Mouse (Mus musculus) macrophage (primary cell): ENCODE data around the gene Slc43a2. TPM values are rescaled to one million over a fixed set of nuclear protein-coding genes. Genes with fewer than 3 reads are reported as not detected.
A peak's percentile ranks its signal among the peaks of the same experiment; 100 is the strongest.

Experiments used
- H3K27ac ChIP-seq: fragments of 350-480 bp; formaldehyde crosslinking; 2 replicates; pipeline ENCODE4 v1.9.0; 2021
- H3K36me3 ChIP-seq: fragments of 350-480 bp; formaldehyde crosslinking; 2 replicates; pipeline ENCODE4 v1.9.0; 2021; ENCODE audit errors: inconsistent target
- H3K4me3 ChIP-seq: fragments of 350-480 bp; formaldehyde crosslinking; 2 replicates; pipeline ENCODE4 v1.9.0; 2021; ENCODE audit errors: inconsistent target
- H3K79me2 ChIP-seq: fragments of 350-480 bp; formaldehyde crosslinking; 2 replicates; pipeline ENCODE4 v1.9.0; 2021; ENCODE audit errors: inconsistent target
- WGBS: methylation state at CpG from one replicate; pipeline ENCODE4 v1.1.7; 2026; ENCODE audit warnings: inconsistent platforms; ENCODE audit not compliant: missing documents; 5-methylcytosine and 5-hydroxymethylcytosine counted together
- polyA plus RNA-seq: library from polyadenylated mRNA; stranded (reverse); fragments of 250-400 nt; gene quantifications from 3 replicates; pipeline ENCODE4 v1.2.4, GENCODE M21; 2018; ENCODE audit warnings: inconsistent platforms

The Slc43a2 gene
- polyA plus RNA-seq, 1 experiment from 2014 or later, result 359 TPM

- no peak overlapping the region for H3K4me3 ChIP-seq
- WGBS, result 100% methylated on average over 1 of the region's 1 CpGs
- H3K79me2 ChIP-seq, result no peaks in the 10 kb centered on the region; the same call in 1 of the 2 replicates
- peaks cover 83% of the 10 kb centered on the region for H3K36me3 ChIP-seq
- H3K27ac ChIP-seq, result no peak overlapping the region
These were observed 83.3 kb downstream of the Slc43a2 start for GRCm38 (mm10) chr11:75614769-75615168.

GRCm38 (mm10) chr11:75615556-75615955, 84.1 kb downstream of the Slc43a2 start:
- Histone ChIP-seq H3K36me3 (peaks cover 83% of the 10 kb centered on the region), H3K27ac (no peak overlapping the region), H3K79me2 (no peaks in the 10 kb centered on the region; the same call in 1 of the 2 replicates), H3K4me3 (no peak overlapping the region)
- 96% methylated on average over 2 of the region's 2 CpGs for WGBS

- Histone ChIP-seq H3K4me3 (no peak overlapping the region), H3K79me2 (no peaks in the 10 kb centered on the region; the same call in 1 of the 2 replicates), H3K36me3 (peaks cover 56% of the 10 kb centered on the region), H3K27ac (no peak overlapping the region)
- WGBS, result 69% methylated on average over 5 of the region's 5 CpGs
These were observed 87.6 kb downstream of the Slc43a2 start for GRCm38 (mm10) chr11:75619133-75619532.

- Histone ChIP-seq H3K4me3 (no peak overlapping the region), H3K27ac (no peak overlapping the region), H3K79me2 (peaks cover 3% of the 10 kb centered on the region; the same call in 1 of the 2 replicates), H3K36me3 (peaks cover 47% of the 10 kb centered on the region)
- WGBS, result 91% methylated on average over 12 of the region's 12 CpGs
These were observed 88.8 kb downstream of the Slc43a2 start for GRCm38 (mm10) chr11:75620136-75620780.

- Histone ChIP-seq H3K27ac (no peak overlapping the region), H3K79me2 (peaks cover 3% of the 10 kb centered on the region; the same call in 1 of the 2 replicates), H3K4me3 (no peak overlapping the region), H3K36me3 (peaks cover 49% of the 10 kb centered on the region)
- WGBS, result 66% methylated on average over 2 of the region's 2 CpGs
These were observed 89.9 kb downstream of the Slc43a2 start for GRCm38 (mm10) chr11:75621426-75621825.

- H3K36me3 ChIP-seq, result peaks cover 53% of the 10 kb centered on the region
- no peak overlapping the region for H3K4me3 ChIP-seq
- peak overlapping the region; percentile 69 for H3K27ac ChIP-seq
- 58% methylated on average over 2 of the region's 2 CpGs for WGBS
- peaks cover 3% of the 10 kb centered on the region; the same call in 1 of the 2 replicates for H3K79me2 ChIP-seq
These were observed 91.3 kb downstream of the Slc43a2 start for GRCm38 (mm10) chr11:75622588-75623329.

GRCm38 (mm10) chr11:75624102-75624554, 92.6 kb downstream of the Slc43a2 start:
- no peak overlapping the region for H3K4me3 ChIP-seq
- H3K36me3 ChIP-seq, result peaks cover 55% of the 10 kb centered on the region
- peak overlapping the region; percentile 69 for H3K27ac ChIP-seq
- peaks cover 3% of the 10 kb centered on the region; the same call in 1 of the 2 replicates for H3K79me2 ChIP-seq
- 15% methylated on average over 2 of the region's 2 CpGs for WGBS

- Histone ChIP-seq H3K36me3 (peaks cover 38% of the 10 kb centered on the region), H3K27ac (peak overlapping the region; percentile 69)
- 94% methylated on average over 4 of the region's 4 CpGs for whole genome bisulfite sequencing
These were observed 94.3 kb downstream of the Slc43a2 start for GRCm38 (mm10) chr11:75625820-75626219.

More at GRCm38 (mm10) chr11:75625820-75626219, 94.3 kb downstream of the Slc43a2 start:
- Histone ChIP-seq H3K4me3 (no peak overlapping the region), H3K79me2 (peaks cover 3% of the 10 kb centered on the region; the same call in 1 of the 2 replicates)

Other genes with a start within 250 kb of the Slc43a2 start
- 37.9 to 93.2 TPM (median 39.5 TPM) in 3 replicates for gene Rpa1, start 183.4 kb upstream of the Slc43a2 start, polyA plus RNA-seq
- 3.6 to 6.3 TPM (median 5.0 TPM) in 3 replicates for gene Smyd4, start 183.3 kb upstream of the Slc43a2 start, polyA plus RNA-seq
- gene Serpinf1, start 109.0 kb upstream of the Slc43a2 start, polyA plus RNA-seq, result 0.86 to 1.0 TPM in 2 of 3 replicates, not detected in the other
- 0.11 TPM in 1 of 3 replicates, not detected in the others for gene Serpinf2, start 92.1 kb upstream of the Slc43a2 start, polyA plus RNA-seq
- gene Wdr81, start 77.0 kb upstream of the Slc43a2 start, polyA plus RNA-seq, result 45.8 to 53.6 TPM (median 49.5 TPM) in 3 replicates
- 2.5 to 4.9 TPM (median 4.5 TPM) in 3 replicates for gene Tlcd2, start 70.0 kb upstream of the Slc43a2 start, polyA plus RNA-seq
- 72.5 to 92.1 TPM (median 86.0 TPM) in 3 replicates for gene Prpf8, start 44.9 kb upstream of the Slc43a2 start, polyA plus RNA-seq
- gene Rilp, start 21.6 kb upstream of the Slc43a2 start, polyA plus RNA-seq, result 6.6 to 7.4 TPM (median 7.1 TPM) in 3 replicates
- gene Scarf1, start 18.2 kb upstream of the Slc43a2 start, polyA plus RNA-seq, result 8.6 to 19.0 TPM (median 16.2 TPM) in 3 replicates
- 282 to 582 TPM (median 340 TPM) in 3 replicates for gene Pitpna, start 56.4 kb downstream of the Slc43a2 start, polyA plus RNA-seq
- 20.3 to 48.0 TPM (median 38.4 TPM) in 3 replicates for gene Inpp5k, start 99.3 kb downstream of the Slc43a2 start, polyA plus RNA-seq
- 62.9 to 77.4 TPM (median 64.6 TPM) in 3 replicates for gene Myo1c, start 118.8 kb downstream of the Slc43a2 start, polyA plus RNA-seq
- gene Crk, start 147.6 kb downstream of the Slc43a2 start, polyA plus RNA-seq, result 52.3 to 73.1 TPM (median 60.5 TPM) in 3 replicates
- 317 to 1,145 TPM (median 466 TPM) in 3 replicates for gene Ywhae, start 201.2 kb downstream of the Slc43a2 start, polyA plus RNA-seq